Mouse (Mus musculus) gastrocnemius, adult 18-20 months (tissue): ENCODE data around the gene Vmn2r41. TPM values are rescaled to one million over a fixed set of nuclear protein-coding genes. Genes with fewer than 3 reads are reported as not detected.
"Not testable (repeated sequence)": the region's sequence is repeated elsewhere in the genome, so short reads cannot be mapped to it uniquely, and the experiment has no call there.

Source experiments
- DNase-seq: peaks from one replicate; pipeline ENCODE4 v3.0.0; 2021; ENCODE audit warnings: low spot score
- long read RNA-seq, 2 experiments: library from polyadenylated mRNA; stranded (forward); transcript quantifications; one replicate each; pipeline ENCODE4 v2.0.0; 2021
- total RNA-seq, 2 experiments: library from RNA; stranded (reverse); gene quantifications; 2 replicates each; pipeline ENCODE4 v1.2.3; 2021

The Vmn2r41 gene
- not detected for total RNA-seq
- long read RNA-seq, experiment 1 = 0 reads
- long read RNA-seq, experiment 2 = 0 reads

DNA sequence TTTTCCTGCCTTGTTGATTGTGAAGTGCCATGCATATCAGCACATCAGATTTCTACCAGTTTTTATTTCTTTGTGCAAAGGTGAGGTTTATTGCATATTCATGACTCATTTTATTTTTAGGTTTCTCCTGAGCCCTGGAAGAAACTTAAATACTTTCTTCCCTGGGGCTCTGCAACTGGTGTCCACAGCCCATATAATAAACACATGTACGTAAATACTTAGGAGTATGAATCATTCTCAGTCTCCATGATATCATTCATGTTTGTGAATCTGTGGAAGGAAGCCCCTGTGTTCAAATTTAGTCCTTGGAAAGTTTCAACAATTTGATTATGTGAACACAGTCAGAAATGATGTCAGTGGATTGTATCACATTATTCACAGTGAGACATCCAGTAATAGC is at the start of gene Vmn2r41:
Gene Vmn2r41 (minus strand): TSS at position 101 of the 400 bp plus-strand sequence.
- DNase-seq = not testable (repeated sequence)

DNA sequence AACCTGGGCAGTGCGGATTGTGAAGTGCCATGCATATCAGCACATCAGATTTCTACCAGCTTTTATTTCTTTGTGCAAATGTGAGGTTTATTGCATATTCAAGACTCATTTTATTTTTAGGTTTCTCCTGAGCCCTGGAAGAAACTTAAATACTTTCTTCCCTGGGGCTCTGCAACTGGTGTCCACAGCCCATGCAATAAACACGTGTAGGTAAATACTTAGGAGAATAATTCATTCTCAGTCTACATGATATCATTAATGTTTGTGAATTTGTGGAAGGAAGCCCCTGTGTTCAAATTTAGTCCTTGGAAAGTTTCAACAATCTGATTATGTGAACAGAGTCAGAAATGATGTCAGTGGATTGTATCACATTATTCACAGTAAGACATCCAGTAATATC is 38.8 kb upstream of the Vmn2r41 start, which contains the start of gene Vmn2r42:
Gene Vmn2r42 (minus strand): TSS at position 101 of the 400 bp plus-strand sequence.
- DNase-seq = not testable (repeated sequence)

DNA sequence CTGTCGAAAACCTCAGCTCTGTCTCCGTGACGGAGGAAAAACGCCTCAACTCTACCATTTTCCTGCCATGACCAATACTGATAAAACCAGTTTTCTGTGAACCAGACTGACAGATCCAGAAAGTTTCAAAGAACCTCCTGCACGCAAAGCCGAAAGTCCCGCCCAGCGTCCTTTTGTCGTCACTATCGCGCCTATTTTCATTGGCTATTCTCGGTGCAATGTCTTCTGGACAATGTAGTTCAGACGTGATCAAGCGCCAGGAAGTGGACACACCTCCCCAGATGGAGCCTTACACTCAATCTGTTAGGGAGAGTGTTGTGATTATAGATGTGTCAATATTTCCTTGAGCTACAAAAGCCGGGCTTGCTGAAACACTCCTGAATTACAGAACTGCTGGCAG is 68.6 kb downstream of the Vmn2r41 start:
- DNase-seq = peak; percentile 9

Other genes starting within 250 kb of the Vmn2r41 start
- not detected for gene Vmn2r42, start 38.7 kb upstream of the Vmn2r41 start, total RNA-seq
- gene Vmn2r43, start 98.9 kb upstream of the Vmn2r41 start, total RNA-seq = not detected
- gene Vmn2r44, start 221.7 kb upstream of the Vmn2r41 start, total RNA-seq = not detected